Comparison of ENCODE assay signal across 17 mouse cellular contexts in genomic region chr3:32343371-32343770, GRCm38 (mm10). TPM values are rescaled to one million over a fixed set of nuclear protein-coding genes. Genes with fewer than 3 reads are reported as not detected.
DNase-seq lines count a peak whose midpoint lies in the region; ATAC-seq lines count a peak whose summit lies in the region.
"Had no signal": no experiment of that assay in that cellular context is flagged by ENCODE, and none has a peak within 500 bp of the region (broad histone marks: within the 10 kb centered on the region; RNA-seq: fewer than 3 reads in every experiment).

No protein-coding gene starts in this region.

- peak; percentile 57; the same call in 1 of the 2 replicates for ATAC-seq in cerebellum, adult (ENCODE audit: insufficient number of reproducible peaks, low FRiP score, low TSS enrichment)
- ATAC-seq: intestine, postnatal 0 days; liver, embryonic 12.5 days; Patski had no signal

- DNase-seq in cerebellum, adult 9-11 months, result no peak
- peak; percentile 83 for DNase-seq in heart, adult 11 months
- no peak for DNase-seq in heart, adult 18-20 months
- DNase-seq in layer of hippocampus, postnatal 14 days (ENCODE audit: low spot score in 2 of 2), result peak; percentile 28 to 58
- no peak for DNase-seq in layer of hippocampus, adult 9-11 months
- peak; percentile 61 to 70 for DNase-seq in right cerebral cortex, postnatal 10 days (ENCODE audit: low spot score in 2 of 2)
- DNase-seq in right cerebral cortex, adult 2 months (ENCODE audit: low spot score in 2 of 2), result no peak
- DNase-seq: adrenal gland, postnatal 10 days; gastrocnemius, postnatal 14 days; kidney, postnatal 4 days; lung, adult 2 months; thymus, adult 18-20 months; thymus, postnatal 4 days had no signal

RNA-seq across cellular contexts. Expression of gene Zmat3, which starts 22.4 kb away (rescaled TPM):
- total RNA-seq in heart, adult 18-20 months (2021), result 1 to 10 TPM; 7.1 to 7.5 TPM
- 10 to 100 TPM; 83.6 TPM for total RNA-seq in layer of hippocampus, postnatal 14 days (2021)

RNA-seq across cellular contexts. Expression of gene Pik3ca, which starts 54.1 kb away (rescaled TPM):
- 10 to 100 TPM; 38.0 to 40.7 TPM for total RNA-seq in heart, adult 18-20 months (2021)
- total RNA-seq in layer of hippocampus, postnatal 14 days (2021), result 10 to 100 TPM; 47.7 to 54.5 TPM

Comparison
In these comparisons a context has a peak if more than half of its experiments do, and no peak if none do; other contexts are left out.
1. DNase-seq: peak in heart, adult 11 months (single experiment), layer of hippocampus, postnatal 14 days (2 of 2) and right cerebral cortex, postnatal 10 days (2 of 2); none in cerebellum, adult 9-11 months (single experiment), heart, adult 18-20 months (0 of 2), layer of hippocampus, adult 9-11 months (single experiment) and right cerebral cortex, adult 2 months (0 of 2).
2. RNA of gene Zmat3, which starts 22.4 kb away (total RNA-seq): 83.6 TPM in layer of hippocampus, postnatal 14 days; 7.1 to 7.5 TPM in heart, adult 18-20 months; every median in the first group is over 4 times any median in the second.